ENCODE assay signal across 1 mouse cellular context in genomic region chr8:71596384-71596783, GRCm38 (mm10).
TF ChIP-seq lines count a peak whose summit lies in the region.

No protein-coding gene starts in this region.

TF ChIP-seq in MEL, 35 proteins besides CTCF, POLR2A, EP300 and RAD21 (continued from another document):
- TF ChIP-seq MXI1 (IDR thresholded peaks at IDR 0.05; ENCODE audit: low read depth, low read length) (no peak), SMC3 (IDR thresholded peaks at IDR 0.05; ENCODE audit: low read depth, low read length) (no peak), ELF1 (IDR thresholded peaks at IDR 0.05; ENCODE audit: low read depth, low read length) (no peak), ZMIZ1 (IDR thresholded peaks at IDR 0.05; ENCODE audit: low read depth, low read length) (no peak), E2F4 (IDR thresholded peaks at IDR 0.05; ENCODE audit: borderline replicate concordance, low read depth, low read length) (no peak), RCOR1 (IDR thresholded peaks at IDR 0.05; ENCODE audit: low read depth, low read length) (no peak), MEF2A (IDR thresholded peaks at IDR 0.05; ENCODE audit: extremely low read depth, insufficient replicate concordance, low read depth, low read length, poor library complexity, severe bottlenecking) (no peak), ETS1 (IDR thresholded peaks at IDR 0.05; ENCODE audit: low read depth, low read length) (no peak), UBTF (IDR thresholded peaks at IDR 0.05; ENCODE audit: borderline replicate concordance, insufficient read depth, low read depth, low read length) (no peak), POLR2AphosphoS5 (IDR thresholded peaks at IDR 0.05; ENCODE audit: borderline replicate concordance, low read depth, low read length) (no peak), BHLHE40 (IDR thresholded peaks at IDR 0.05; ENCODE audit: borderline replicate concordance, low read depth, low read length) (no peak), TAL1 (IDR thresholded peaks at IDR 0.05; ENCODE audit: low read length) (no peak), ZNF384 (IDR thresholded peaks at IDR 0.05; ENCODE audit: low read depth, low read length) (no peak), MAZ (IDR thresholded peaks at IDR 0.05; ENCODE audit: low read depth, low read length) (no peak), HCFC1 (IDR thresholded peaks at IDR 0.05; ENCODE audit: low read depth, low read length) (no peak), SIN3A (IDR thresholded peaks at IDR 0.05; ENCODE audit: low read length) (no peak), USF2 (IDR thresholded peaks at IDR 0.05; ENCODE audit: borderline replicate concordance in 1 of 2, insufficient read depth in 1 of 2, low read depth in 1 of 2, low read length in 2 of 2) (no peak)
